Mouse (Mus musculus): ENCODE measurements around the gene Ankrd33b. TPM values are rescaled to one million over a fixed set of nuclear protein-coding genes. Genes with fewer than 3 reads are reported as not detected.
A peak's percentile ranks its signal among the peaks of the same experiment; 100 is the strongest.

Gene Ankrd33b
- polyA plus RNA-seq (2016; fragmentation: Nextera tagmentation; extraction: Ambion mirVana): 0.56 and 0.77 TPM in 2 replicates

GRCm38 (mm10) chr15:31367481-31368200, at the start of gene Ankrd33b:
Gene Ankrd33b (minus strand): TSS chr15:31367726.
- H3K4me1 ChIP-seq: peaks cover 42% of the 10 kb centered on the region
- no peaks in the 10 kb centered on the region for H3K36me3 ChIP-seq
- H3K9me3 ChIP-seq (replicated peaks): no peaks in the 10 kb centered on the region
- H3K4me3 ChIP-seq: peak within 1 kb of the TSS; percentile 72
- peak; percentile 77 for DNase-seq (ENCODE audit: low spot score)
- H3K27ac ChIP-seq (replicated peaks): peak within 1 kb of the TSS; percentile 70
- H3K27me3 ChIP-seq (ENCODE audit: low read depth, poor library complexity, severe bottlenecking): peaks cover 87% of the 10 kb centered on the region
- WGBS: under 1% methylated on average over 47 of the region's 49 CpGs

GRCm38 (mm10) chr15:31415181-31415580, 47.7 kb upstream of the Ankrd33b start:
- Histone ChIP-seq H3K9me3 (replicated peaks) (no peaks in the 10 kb centered on the region), H3K4me3 (no peak overlapping the region), H3K36me3 (no peaks in the 10 kb centered on the region), H3K27ac (replicated peaks) (0 out of 2 replicates have a peak overlapping the region, but pooled peaks have one; percentile 23), H3K27me3 (ENCODE audit: low read depth, poor library complexity, severe bottlenecking) (no peaks in the 10 kb centered on the region), H3K4me1 (peaks cover 16% of the 10 kb centered on the region)
- no peak for DNase-seq (ENCODE audit: low spot score)
- 71% methylated on average over 4 of the region's 4 CpGs for WGBS

- 61% methylated on average over 6 of the region's 6 CpGs for WGBS
- no peaks in the 10 kb centered on the region for H3K27me3 ChIP-seq (ENCODE audit: low read depth, poor library complexity, severe bottlenecking)
- H3K9me3 ChIP-seq (replicated peaks): no peaks in the 10 kb centered on the region
- H3K4me1 ChIP-seq: peaks cover 21% of the 10 kb centered on the region
- H3K27ac ChIP-seq (replicated peaks): peak overlapping the region; percentile 23; the same call in 1 of the 2 replicates
- no peak for DNase-seq (ENCODE audit: low spot score)
- no peaks in the 10 kb centered on the region for H3K36me3 ChIP-seq
- no peak overlapping the region for H3K4me3 ChIP-seq
These were observed 46.8 kb upstream of the Ankrd33b start for GRCm38 (mm10) chr15:31414179-31414898.

GRCm38 (mm10) chr15:31413662-31414061, 46.1 kb upstream of the Ankrd33b start:
- H3K9me3 ChIP-seq (replicated peaks): no peaks in the 10 kb centered on the region
- no peaks in the 10 kb centered on the region for H3K27me3 ChIP-seq (ENCODE audit: low read depth, poor library complexity, severe bottlenecking)
- no peaks in the 10 kb centered on the region for H3K36me3 ChIP-seq
- DNase-seq (ENCODE audit: low spot score): no peak
- H3K4me3 ChIP-seq: no peak overlapping the region
- H3K27ac ChIP-seq (replicated peaks): no peak overlapping the region
- 83% methylated on average over 6 of the region's 6 CpGs for WGBS
- peaks cover 21% of the 10 kb centered on the region for H3K4me1 ChIP-seq

GRCm38 (mm10) chr15:31412933-31413332, 45.4 kb upstream of the Ankrd33b start:
- Histone ChIP-seq H3K27ac (replicated peaks) (no peak overlapping the region), H3K4me1 (peaks cover 21% of the 10 kb centered on the region), H3K36me3 (no peaks in the 10 kb centered on the region), H3K9me3 (replicated peaks) (no peaks in the 10 kb centered on the region), H3K4me3 (no peak overlapping the region), H3K27me3 (ENCODE audit: low read depth, poor library complexity, severe bottlenecking) (no peaks in the 10 kb centered on the region)
- DNase-seq (ENCODE audit: low spot score): no peak
- 55% methylated on average over 3 of the region's 3 CpGs for WGBS

- no peak overlapping the region for H3K4me3 ChIP-seq
- no peak overlapping the region for H3K27ac ChIP-seq (replicated peaks)
- H3K36me3 ChIP-seq: no peaks in the 10 kb centered on the region
- peaks cover 21% of the 10 kb centered on the region for H3K4me1 ChIP-seq
- 84% methylated on average over 6 of the region's 6 CpGs for WGBS
- DNase-seq (ENCODE audit: low spot score): no peak
- no peaks in the 10 kb centered on the region for H3K9me3 ChIP-seq (replicated peaks)
- no peaks in the 10 kb centered on the region for H3K27me3 ChIP-seq (ENCODE audit: low read depth, poor library complexity, severe bottlenecking)
These were observed 44.9 kb upstream of the Ankrd33b start for GRCm38 (mm10) chr15:31412436-31412835.

GRCm38 (mm10) chr15:31407490-31407889, 40.0 kb upstream of the Ankrd33b start:
- DNase-seq (ENCODE audit: low spot score): no peak
- WGBS: 91% methylated on average over 4 of the region's 4 CpGs
- Histone ChIP-seq H3K36me3 (no peaks in the 10 kb centered on the region), H3K4me1 (peaks cover 13% of the 10 kb centered on the region), H3K27ac (replicated peaks) (no peak overlapping the region), H3K4me3 (no peak overlapping the region), H3K9me3 (replicated peaks) (no peaks in the 10 kb centered on the region), H3K27me3 (ENCODE audit: low read depth, poor library complexity, severe bottlenecking) (no peaks in the 10 kb centered on the region)

- Histone ChIP-seq H3K4me3 (no peak overlapping the region), H3K4me1 (peaks cover 18% of the 10 kb centered on the region), H3K9me3 (replicated peaks) (no peaks in the 10 kb centered on the region), H3K27ac (replicated peaks) (no peak overlapping the region), H3K36me3 (no peaks in the 10 kb centered on the region), H3K27me3 (ENCODE audit: low read depth, poor library complexity, severe bottlenecking) (no peaks in the 10 kb centered on the region)
- 84% methylated on average over 5 of the region's 5 CpGs for WGBS
- no peak for DNase-seq (ENCODE audit: low spot score)
These were observed 39.4 kb upstream of the Ankrd33b start for GRCm38 (mm10) chr15:31406881-31407280.

GRCm38 (mm10) chr15:31404346-31404745, 36.8 kb upstream of the Ankrd33b start:
- DNase-seq (ENCODE audit: low spot score): no peak
- no peaks in the 10 kb centered on the region for H3K27me3 ChIP-seq (ENCODE audit: low read depth, poor library complexity, severe bottlenecking)

GRCm38 (mm10) chr15:31402200-31402892, 34.8 kb upstream of the Ankrd33b start:
- Histone ChIP-seq H3K27me3 (ENCODE audit: low read depth, poor library complexity, severe bottlenecking) (no peaks in the 10 kb centered on the region), H3K4me1 (peaks cover 18% of the 10 kb centered on the region), H3K4me3 (no peak overlapping the region), H3K9me3 (replicated peaks) (no peaks in the 10 kb centered on the region), H3K36me3 (no peaks in the 10 kb centered on the region), H3K27ac (replicated peaks) (peak overlapping the region; percentile 10; the same call in 1 of the 2 replicates)
- WGBS: 78% methylated on average over 12 of the region's 12 CpGs
- no peak for DNase-seq (ENCODE audit: low spot score)

More at GRCm38 (mm10) chr15:31404346-31404745, 36.8 kb upstream of the Ankrd33b start:
- Histone ChIP-seq H3K27ac (replicated peaks) (no peak overlapping the region), H3K9me3 (replicated peaks) (no peaks in the 10 kb centered on the region), H3K4me1 (peaks cover 18% of the 10 kb centered on the region), H3K4me3 (no peak overlapping the region), H3K36me3 (no peaks in the 10 kb centered on the region)
- WGBS: 79% methylated on average over 8 of the region's 8 CpGs

GRCm38 (mm10) chr15:31400974-31401373, 33.4 kb upstream of the Ankrd33b start:
- Histone ChIP-seq H3K4me1 (peaks cover 18% of the 10 kb centered on the region), H3K4me3 (no peak overlapping the region), H3K27me3 (ENCODE audit: low read depth, poor library complexity, severe bottlenecking) (no peaks in the 10 kb centered on the region), H3K27ac (replicated peaks) (no peak overlapping the region), H3K36me3 (no peaks in the 10 kb centered on the region), H3K9me3 (replicated peaks) (no peaks in the 10 kb centered on the region)
- DNase-seq (ENCODE audit: low spot score): no peak
- 38% methylated on average over 3 of the region's 3 CpGs for WGBS

GRCm38 (mm10) chr15:31398769-31399168, 31.2 kb upstream of the Ankrd33b start:
- no peak for DNase-seq (ENCODE audit: low spot score)
- no peak overlapping the region for H3K4me3 ChIP-seq
- peaks cover 18% of the 10 kb centered on the region for H3K4me1 ChIP-seq
- 94% methylated on average over 13 of the region's 13 CpGs for WGBS
- no peaks in the 10 kb centered on the region for H3K27me3 ChIP-seq (ENCODE audit: low read depth, poor library complexity, severe bottlenecking)
- H3K27ac ChIP-seq (replicated peaks): no peak overlapping the region
- no peaks in the 10 kb centered on the region for H3K36me3 ChIP-seq
- no peaks in the 10 kb centered on the region for H3K9me3 ChIP-seq (replicated peaks)
